ENCODE assay signal across 15 mouse cellular contexts in the genomic region with DNA sequence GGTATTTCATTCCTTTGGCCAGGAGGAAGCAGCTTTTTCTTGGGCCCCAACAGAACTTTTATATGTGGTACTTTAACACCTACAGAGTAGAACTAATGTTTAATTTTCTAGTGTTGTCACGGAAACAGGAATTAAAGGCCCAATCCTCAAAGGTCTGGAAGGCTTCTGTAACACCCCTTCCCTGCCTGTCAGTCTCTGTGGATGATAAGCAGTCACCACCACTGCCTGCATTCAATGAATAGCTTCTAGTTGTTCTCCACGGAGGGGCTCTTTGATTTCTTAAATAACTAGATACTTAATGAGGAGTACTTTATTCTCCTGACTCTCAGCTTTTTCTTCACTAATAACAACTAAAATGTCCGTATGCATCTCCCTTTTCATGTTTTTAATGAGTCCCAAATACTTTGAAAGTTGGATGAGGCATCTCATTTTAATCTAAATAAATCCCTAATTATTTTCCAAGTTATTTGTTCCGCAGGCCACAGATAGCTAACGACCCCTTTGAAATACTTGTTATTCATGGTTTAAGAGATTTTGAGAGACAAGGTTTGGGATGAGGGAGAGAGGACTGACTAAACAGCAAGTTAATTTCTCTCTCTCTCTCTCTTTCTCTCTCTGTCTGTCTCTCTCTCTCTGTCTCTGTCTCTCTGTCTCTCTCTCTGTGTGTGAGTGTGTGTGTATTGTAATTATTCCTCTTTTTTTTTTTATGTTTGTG.
"Had no signal": no experiment of that assay in that cellular context is flagged by ENCODE, and none has a peak within 500 bp of the region (broad histone marks: within the 10 kb centered on the region; RNA-seq: fewer than 3 reads in every experiment).

No protein-coding gene starts in this region.

- H3K27ac ChIP-seq: kidney, postnatal 0 days; layer of hippocampus, adult 2 months; limb, embryonic 12.5 days; liver, embryonic 13.5 days; neural tube, embryonic 12.5 days; stomach, postnatal 0 days had no signal

- H3K36me3 ChIP-seq: limb, embryonic 12.5 days; liver, embryonic 13.5 days; neural tube, embryonic 12.5 days had no signal

- DNase-seq: kidney, adult 11 months; kidney, adult 9 months; kidney, postnatal 4 days; liver; liver, embryonic 13.5 days; liver, postnatal 0 days; right cerebral cortex, adult 18-20 months; right cerebral cortex, postnatal 25 days; thymus, postnatal 4 days had no signal

- H3K9me3 ChIP-seq: limb, embryonic 12.5 days; liver, embryonic 13.5 days; neural tube, embryonic 12.5 days had no signal

- H3K9ac ChIP-seq: limb, embryonic 12.5 days; liver, embryonic 13.5 days; liver, postnatal 0 days; neural tube, embryonic 12.5 days had no signal

- H3K27me3 ChIP-seq: limb, embryonic 12.5 days; liver, embryonic 13.5 days; neural tube, embryonic 12.5 days had no signal

- ATAC-seq: liver, postnatal 0 days had no signal

- H3K4me1 ChIP-seq: limb, embryonic 12.5 days; liver, embryonic 13.5 days; neural tube, embryonic 12.5 days had no signal

- H3K4me3 ChIP-seq: layer of hippocampus, adult 2 months; limb, embryonic 12.5 days; liver, embryonic 13.5 days; myocyte; neural tube, embryonic 12.5 days had no signal

- H3K4me2 ChIP-seq: limb, embryonic 12.5 days; liver, embryonic 13.5 days; neural tube, embryonic 12.5 days had no signal
